Mouse (Mus musculus): ENCODE measurements at regions not wholly inside any gene's neighbourhood (a gene's known extent, or its start where the extent isn't known, plus 50 kb on each side); places are given as distances from the start of the nearest gene placed in this dataset.

GRCm38 (mm10) chr9:63067054-63067406 is 79.3 kb upstream of the Pias1 start:
- no peaks in the 10 kb centered on the region for H3K4me1 ChIP-seq
- no peak overlapping the region for H3K4me3 ChIP-seq (replicated peaks)
- H3K27me3 ChIP-seq (replicated peaks): peaks cover 13% of the 10 kb centered on the region
- no peak for TF ChIP-seq GATA1 (IDR thresholded peaks at IDR 0.05; ENCODE audit: borderline replicate concordance, low read length)
- no peak for TF ChIP-seq FLI1 (IDR thresholded peaks at IDR 0.05; ENCODE audit: low read length)
- H3K9me3 ChIP-seq: peaks cover 23% of the 10 kb centered on the region
- no peaks in the 10 kb centered on the region for H3K36me3 ChIP-seq (replicated peaks; ENCODE audit: low read length)

- TF ChIP-seq FLI1 (IDR thresholded peaks at IDR 0.05; ENCODE audit: low read length): no peak
- TF ChIP-seq GATA1 (IDR thresholded peaks at IDR 0.05; ENCODE audit: borderline replicate concordance, low read length): no peak
- Histone ChIP-seq H3K27me3 (replicated peaks) (peaks cover 10% of the 10 kb centered on the region), H3K36me3 (replicated peaks; ENCODE audit: low read length) (no peaks in the 10 kb centered on the region), H3K4me3 (replicated peaks) (no peak overlapping the region), H3K9me3 (peaks cover 23% of the 10 kb centered on the region), H3K4me1 (no peaks in the 10 kb centered on the region)
Measured at GRCm38 (mm10) chr9:63066384-63067053, 78.8 kb upstream of the Pias1 start.

GRCm38 (mm10) chr9:63063525-63063924 is 75.8 kb upstream of the Pias1 start:
- peaks cover 20% of the 10 kb centered on the region for H3K27me3 ChIP-seq (replicated peaks)
- peaks cover 19% of the 10 kb centered on the region for H3K9me3 ChIP-seq
- TF ChIP-seq FLI1 (IDR thresholded peaks at IDR 0.05; ENCODE audit: low read length) (no peak), GATA1 (IDR thresholded peaks at IDR 0.05; ENCODE audit: borderline replicate concordance, low read length) (no peak)
- peaks cover 2% of the 10 kb centered on the region; the same call in 1 of the 2 replicates for H3K4me1 ChIP-seq
- H3K36me3 ChIP-seq (replicated peaks; ENCODE audit: low read length): no peaks in the 10 kb centered on the region
- no peak overlapping the region for H3K4me3 ChIP-seq (replicated peaks)

GRCm38 (mm10) chr9:63060740-63061139 is 73.0 kb upstream of the Pias1 start:
- TF ChIP-seq GATA1 (IDR thresholded peaks at IDR 0.05; ENCODE audit: borderline replicate concordance, low read length) (no peak), FLI1 (IDR thresholded peaks at IDR 0.05; ENCODE audit: low read length) (no peak)

GRCm38 (mm10) chr9:63059234-63059842 is 71.6 kb upstream of the Pias1 start:
- H3K27me3 ChIP-seq (replicated peaks): peaks cover 19% of the 10 kb centered on the region
- H3K4me1 ChIP-seq: peaks cover 2% of the 10 kb centered on the region; the same call in 1 of the 2 replicates
- peaks cover 17% of the 10 kb centered on the region for H3K9me3 ChIP-seq
- no peaks in the 10 kb centered on the region for H3K36me3 ChIP-seq (replicated peaks; ENCODE audit: low read length)
- no peak overlapping the region for H3K4me3 ChIP-seq (replicated peaks)
- no peak for TF ChIP-seq FLI1 (IDR thresholded peaks at IDR 0.05; ENCODE audit: low read length)
- no peak for TF ChIP-seq GATA1 (IDR thresholded peaks at IDR 0.05; ENCODE audit: borderline replicate concordance, low read length)

More at GRCm38 (mm10) chr9:63060740-63061139, 73.0 kb upstream of the Pias1 start:
- no peaks in the 10 kb centered on the region for H3K36me3 ChIP-seq (replicated peaks; ENCODE audit: low read length)
- H3K4me1 ChIP-seq: peaks cover 2% of the 10 kb centered on the region; the same call in 1 of the 2 replicates
- H3K27me3 ChIP-seq (replicated peaks): peaks cover 19% of the 10 kb centered on the region
- no peak overlapping the region for H3K4me3 ChIP-seq (replicated peaks)
- peaks cover 17% of the 10 kb centered on the region for H3K9me3 ChIP-seq

GRCm38 (mm10) chr9:63058506-63059233 is 70.9 kb upstream of the Pias1 start:
- Histone ChIP-seq H3K27me3 (replicated peaks) (peaks cover 16% of the 10 kb centered on the region), H3K4me1 (peaks cover 2% of the 10 kb centered on the region; the same call in 1 of the 2 replicates), H3K4me3 (replicated peaks) (no peak overlapping the region), H3K9me3 (peaks cover 11% of the 10 kb centered on the region), H3K36me3 (replicated peaks; ENCODE audit: low read length) (no peaks in the 10 kb centered on the region)
- TF ChIP-seq GATA1 (IDR thresholded peaks at IDR 0.05; ENCODE audit: borderline replicate concordance, low read length) (no peak), FLI1 (IDR thresholded peaks at IDR 0.05; ENCODE audit: low read length) (no peak)

GRCm38 (mm10) chr9:63056695-63057349 is 69.1 kb upstream of the Pias1 start:
- H3K4me1 ChIP-seq: peaks cover 2% of the 10 kb centered on the region; the same call in 1 of the 2 replicates
- H3K4me3 ChIP-seq (replicated peaks): no peak overlapping the region
- TF ChIP-seq FLI1 (IDR thresholded peaks at IDR 0.05; ENCODE audit: low read length) (no peak), GATA1 (IDR thresholded peaks at IDR 0.05; ENCODE audit: borderline replicate concordance, low read length) (no peak)
- no peaks in the 10 kb centered on the region for H3K36me3 ChIP-seq (replicated peaks; ENCODE audit: low read length)
- peaks cover 16% of the 10 kb centered on the region for H3K27me3 ChIP-seq (replicated peaks)
- H3K9me3 ChIP-seq: no peaks in the 10 kb centered on the region

GRCm38 (mm10) chr9:63052181-63052580 is 64.5 kb upstream of the Pias1 start:
- no peaks in the 10 kb centered on the region for H3K36me3 ChIP-seq (replicated peaks; ENCODE audit: low read length)
- no peak overlapping the region for H3K4me3 ChIP-seq (replicated peaks)
- H3K4me1 ChIP-seq: peaks cover 6% of the 10 kb centered on the region; the same call in 1 of the 2 replicates
- no peak for TF ChIP-seq FLI1 (IDR thresholded peaks at IDR 0.05; ENCODE audit: low read length)
- TF ChIP-seq GATA1 (IDR thresholded peaks at IDR 0.05; ENCODE audit: borderline replicate concordance, low read length): no peak
- no peaks in the 10 kb centered on the region for H3K9me3 ChIP-seq
- peaks cover 6% of the 10 kb centered on the region for H3K27me3 ChIP-seq (replicated peaks)

- peaks cover 6% of the 10 kb centered on the region; the same call in 1 of the 2 replicates for H3K4me1 ChIP-seq
- peaks cover 6% of the 10 kb centered on the region for H3K27me3 ChIP-seq (replicated peaks)
- TF ChIP-seq FLI1 (IDR thresholded peaks at IDR 0.05; ENCODE audit: low read length) (no peak), GATA1 (IDR thresholded peaks at IDR 0.05; ENCODE audit: borderline replicate concordance, low read length) (no peak)
- no peaks in the 10 kb centered on the region for H3K9me3 ChIP-seq
- H3K36me3 ChIP-seq (replicated peaks; ENCODE audit: low read length): no peaks in the 10 kb centered on the region
- no peak overlapping the region for H3K4me3 ChIP-seq (replicated peaks)
Measured at GRCm38 (mm10) chr9:63051631-63052030, 63.9 kb upstream of the Pias1 start.
